Mouse (Mus musculus): ENCODE measurements at regions not wholly inside any gene's neighbourhood (a gene's known extent, or its start where the extent isn't known, plus 50 kb on each side); places are given as distances from the start of the nearest gene placed in this dataset.

DNA sequence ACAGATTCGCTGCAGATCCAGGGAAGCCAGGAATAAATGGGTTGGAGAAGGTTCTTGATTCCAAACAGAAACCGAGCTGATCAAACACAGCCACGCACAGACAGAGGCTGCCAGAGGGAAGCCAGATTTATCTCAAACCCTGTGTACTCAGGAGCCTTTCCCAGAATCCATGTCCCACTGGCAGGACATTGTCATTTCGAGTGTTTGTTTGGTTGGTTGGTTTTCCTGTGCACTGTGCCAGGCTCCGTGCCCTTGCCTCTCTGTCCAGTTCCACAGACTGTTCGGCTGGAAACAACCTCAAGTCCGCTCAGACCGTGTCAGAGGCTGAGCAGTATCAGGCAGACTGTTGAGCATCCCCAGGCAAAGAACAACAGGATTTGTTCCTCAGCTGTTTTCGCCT is 51.4 kb upstream of the Ptprt start:
- H3K27me3 ChIP-seq (ENCODE audit: control insufficient read depth, insufficient read depth, low read length): no peaks in the 10 kb centered on the region
- no peak overlapping the region for H3K4me2 ChIP-seq (ENCODE audit: low read depth, low read length)
- H3K4me1 ChIP-seq (ENCODE audit: control insufficient read depth, insufficient read depth, low read length): no peaks in the 10 kb centered on the region
- no peak overlapping the region for H3K4me3 ChIP-seq (ENCODE audit: low read depth, low read length)
- H3K36me3 ChIP-seq (ENCODE audit: control insufficient read depth, insufficient read depth, low read length): no peaks in the 10 kb centered on the region
- H3K9ac ChIP-seq (replicated peaks; ENCODE audit: low read depth, low read length): no peak overlapping the region
- 92% methylated on average over 9 of the region's 9 CpGs for WGBS
- no peak for ATAC-seq (ENCODE audit: low read depth)
- no peak overlapping the region for H3K27ac ChIP-seq (ENCODE audit: low read depth, low read length)
- H3K9me3 ChIP-seq (ENCODE audit: control insufficient read depth, low read length): no peaks in the 10 kb centered on the region

Measured in neural tube, embryonic 14.5 days (tissue).